Mouse (Mus musculus) liver, embryonic 14.5 days (tissue): Measurements from ENCODE around the gene Hal. TPM values are rescaled to one million over a fixed set of nuclear protein-coding genes. Genes with fewer than 3 reads are reported as not detected.

Experiments used
- ATAC-seq: fragments of 200-750 bp; cut with Nextera tagmentation; 2 replicates; pipeline ENCODE4 v1.8.0; 2017; ENCODE audit warnings: moderate number of reproducible peaks, mild to moderate bottlenecking, moderate library complexity; ENCODE audit not compliant: insufficient read depth
- DNase-seq, 3 experiments: peaks; one replicate each; pipeline ENCODE4 v3.0.0-alpha.2; 2012 to 2013; ENCODE audit warnings: low read depth in 3 of 3, low spot score in 3 of 3
- H3K27ac ChIP-seq: fragments of 300-500 bp; sonication (generic); 2 replicates; pipeline ENCODE4 v1.5.1; 2014; ENCODE audit warnings: moderate library complexity, mild to moderate bottlenecking, control low read depth, inconsistent platforms
- H3K27me3 ChIP-seq: fragments of 300-500 bp; sonication (generic); 2 replicates; pipeline ENCODE4 v1.6.1; 2014; ENCODE audit warnings: mild to moderate bottlenecking, low read length, moderate library complexity; ENCODE audit not compliant: control insufficient read depth, insufficient read depth
- H3K36me3 ChIP-seq: fragments of 300-500 bp; sonication (generic); replicated peaks from 2 replicates; pipeline ENCODE4 v1.6.1; 2014; ENCODE audit warnings: low read depth; ENCODE audit not compliant: control insufficient read depth, insufficient read depth
- H3K4me1 ChIP-seq, 2 experiments: fragments of 200-500 bp in 1 of 2; fragments of 300-500 bp in 1 of 2; sonication (generic) in 1 of 2; replicated peaks; 2 replicates each; pipeline ENCODE4 v1.6.1; 2012 to 2014; ENCODE audit warnings: antibody characterized with exemption in 1 of 2, inconsistent platforms in 1 of 2, low read length in 1 of 2; ENCODE audit not compliant: control insufficient read depth in 2 of 2, insufficient read depth in 2 of 2
- H3K4me2 ChIP-seq: fragments of 300-500 bp; sonication (generic); 2 replicates; pipeline ENCODE4 v1.6.1; 2014; ENCODE audit warnings: low read depth, mild to moderate bottlenecking, control low read depth, moderate library complexity
- H3K4me3 ChIP-seq, 2 experiments: fragments of 200-500 bp in 1 of 2; fragments of 300-500 bp in 1 of 2; sonication (generic) in 1 of 2; 2 replicates each; pipeline ENCODE4 v1.5.1; 2012 to 2014; ENCODE audit warnings: low read depth in 2 of 2, low read length in 2 of 2, mild to moderate bottlenecking in 2 of 2, control low read depth in 1 of 2, inconsistent platforms in 1 of 2, moderate library complexity in 1 of 2; ENCODE audit not compliant: insufficient read depth in 1 of 2
- H3K9ac ChIP-seq: fragments of 300-500 bp; sonication (generic); replicated peaks from 2 replicates; pipeline ENCODE4 v1.6.1; 2014; ENCODE audit warnings: mild to moderate bottlenecking, control low read depth, moderate library complexity
- H3K9me3 ChIP-seq: fragments of 300-500 bp; sonication (generic); 2 replicates; pipeline ENCODE4 v1.6.1; 2016; ENCODE audit warnings: low read length, mixed read lengths; ENCODE audit not compliant: control insufficient read depth
- CTCF ChIP-seq: IDR thresholded peaks from 2 replicates; pipeline ENCODE4 v1.5.1; 2016; ENCODE audit warnings: antibody characterized with exemption, low read depth, control low read depth
- EP300 ChIP-seq: IDR thresholded peaks from 2 replicates; pipeline ENCODE4 v1.6.1; 2016; ENCODE audit warnings: antibody characterized with exemption, low read depth
- WGBS: fragments of 180-500 bp; shearing (Covaris S2); extraction: QIAGEN DNeasy Blood & Tissue Kit; methylation state at CpG from one replicate; pipeline ENCODE4 v1.1.7; 2014; ENCODE audit not compliant: insufficient replicate concordance; 5-methylcytosine and 5-hydroxymethylcytosine counted together
- polyA plus RNA-seq, 2 experiments: library from polyadenylated mRNA; depleted of rRNA in 1 of 2; stranded (reverse) in 1 of 2; unstranded in 1 of 2; fragments of >200 nt; fragmentation: Nextera tagmentation in 1 of 2; extraction: Ambion mirVana in 1 of 2; gene quantifications; 2 replicates each; pipeline versions ENCODE4 v1.2.1 to v1.2.3; 2012 to 2014

Hal gene
- polyA plus RNA-seq, 2 experiments = 2.1 to 4.7 TPM

DNA sequence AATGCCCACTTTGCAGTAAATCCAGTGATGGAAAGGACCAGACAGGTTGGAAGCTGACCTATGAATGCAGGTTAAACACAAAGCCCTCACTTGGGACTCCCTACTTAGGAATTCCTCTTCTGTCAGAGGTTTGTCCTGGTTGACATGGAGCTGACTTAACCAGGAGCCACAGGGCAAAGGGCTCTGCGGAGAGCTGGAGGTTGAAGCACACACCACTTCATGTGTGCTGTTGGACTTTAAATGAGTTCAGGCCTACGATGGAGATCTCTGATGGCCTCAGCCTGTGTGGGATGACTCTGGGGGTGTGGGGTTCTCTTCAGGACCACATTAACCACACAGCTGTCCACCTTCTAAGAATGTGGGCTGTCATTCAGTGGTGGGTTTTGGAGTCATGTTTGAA lies 49.7 kb downstream of the Hal start:
- DNase-seq (no peak), ATAC-seq (no peak)
- Histone ChIP-seq H3K4me3 (no peak overlapping the region), H3K9ac (no peak overlapping the region), H3K27me3 (no peaks in the 10 kb centered on the region), H3K9me3 (no peaks in the 10 kb centered on the region), H3K4me1 (peaks cover 0 to 10% of the 10 kb centered on the region in 2 experiments; a peak in 2 of 4 replicates), H3K36me3 (no peaks in the 10 kb centered on the region), H3K27ac (no peak overlapping the region), H3K4me2 (no peak overlapping the region; the same call in 1 of the 2 replicates)
- 48% methylated on average over 2 of the region's 2 CpGs for WGBS
- TF ChIP-seq EP300 (no peak), CTCF (no peak)

- Histone ChIP-seq H3K4me1 (peaks cover 0 to 10% of the 10 kb centered on the region in 2 experiments; a peak in 2 of 4 replicates), H3K27ac (no peak overlapping the region), H3K9me3 (no peaks in the 10 kb centered on the region), H3K4me3 (no peak overlapping the region), H3K4me2 (peak overlapping the region; percentile 3; the same call in 1 of the 2 replicates), H3K9ac (no peak overlapping the region), H3K36me3 (no peaks in the 10 kb centered on the region), H3K27me3 (no peaks in the 10 kb centered on the region)
- ATAC-seq (no peak), DNase-seq (no peak)
- WGBS = 66% methylated on average over 6 of the region's 6 CpGs
- TF ChIP-seq EP300 (no peak), CTCF (no peak)
These were observed 50.2 kb downstream of the Hal start for GRCm38 (mm10) chr10:93538818-93539217.

DNA sequence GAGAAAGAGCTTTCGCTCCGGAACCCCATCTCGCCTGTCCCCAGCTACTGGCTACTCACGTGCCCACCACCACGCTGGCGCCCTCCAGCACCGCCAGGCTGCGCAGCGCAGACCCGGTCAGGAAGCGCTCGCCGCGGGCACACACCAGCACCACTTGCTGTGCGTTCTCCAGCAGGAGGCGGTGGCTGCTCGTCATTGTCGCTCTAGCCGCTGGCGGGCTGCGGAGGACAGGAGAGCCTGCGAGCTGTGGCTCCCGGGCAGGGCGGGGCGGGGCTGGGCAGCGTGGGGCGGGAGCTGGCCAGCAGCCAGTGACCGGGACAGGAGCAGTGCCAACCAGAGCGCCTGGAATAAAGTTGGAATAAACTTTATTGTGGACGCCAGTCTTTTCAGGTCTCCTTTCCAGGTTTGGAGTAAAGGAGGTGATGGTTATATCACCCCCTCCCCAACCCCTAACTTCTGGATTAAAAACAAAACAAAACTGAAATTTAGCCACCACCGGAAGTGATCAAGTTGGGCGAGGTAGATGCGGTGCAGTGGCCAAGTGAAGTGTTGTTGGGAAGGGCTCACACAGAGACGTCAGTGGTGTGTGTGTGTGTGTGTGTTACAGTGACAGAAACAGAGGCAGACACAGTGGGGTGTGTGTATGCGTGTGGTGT lies 51.3 kb downstream of the Hal start, which contains the start of gene Amdhd1:
Amdhd1 (minus strand) TSS at position 259 of the 656 bp plus-strand sequence.
- 2% methylated on average over 35 of the region's 35 CpGs for WGBS
- H3K27ac ChIP-seq = no peak within 1 kb of the TSS
- no peaks in the 10 kb centered on the region for H3K36me3 ChIP-seq
- H3K4me3 ChIP-seq = peak within 1 kb of the TSS; percentile 41 to 53
- peak within 1 kb of the TSS; percentile 65 for H3K4me2 ChIP-seq
- TF ChIP-seq EP300 (no peak), CTCF (peak; percentile 85)
- DNase-seq = peak; percentile 41 to 58 (median 45)
- H3K4me1 ChIP-seq = peaks cover 0 to 12% of the 10 kb centered on the region in 2 experiments; a peak in 2 of 4 replicates
- no peaks in the 10 kb centered on the region for H3K27me3 ChIP-seq
- peak within 1 kb of the TSS; percentile 19 for H3K9ac ChIP-seq
- ATAC-seq = peak; percentile 76
- H3K9me3 ChIP-seq = no peaks in the 10 kb centered on the region

GRCm38 (mm10) chr10:93540431-93541210 lies 52.1 kb downstream of the Hal start, which contains the start of gene Ccdc38:
Ccdc38 (plus strand) TSS chr10:93540632.
- Histone ChIP-seq H3K4me1 (peaks cover 0 to 11% of the 10 kb centered on the region in 2 experiments; a peak in 2 of 4 replicates), H3K4me2 (peak within 1 kb of the TSS; percentile 65), H3K36me3 (no peaks in the 10 kb centered on the region), H3K4me3 (peak within 1 kb of the TSS; percentile 41 to 53), H3K9me3 (no peaks in the 10 kb centered on the region), H3K27ac (no peak within 1 kb of the TSS), H3K9ac (peak within 1 kb of the TSS; percentile 19), H3K27me3 (no peaks in the 10 kb centered on the region)
- TF ChIP-seq CTCF = no peak
- TF ChIP-seq EP300 = no peak
- ATAC-seq (no peak), DNase-seq (no peak)
- WGBS = 54% methylated on average over 17 of the region's 17 CpGs

- Histone ChIP-seq H3K4me3 (no peak overlapping the region), H3K27ac (no peak overlapping the region), H3K9ac (no peak overlapping the region), H3K4me2 (no peak overlapping the region), H3K4me1 (peaks cover 0 to 11% of the 10 kb centered on the region in 2 experiments; a peak in 2 of 4 replicates), H3K9me3 (no peaks in the 10 kb centered on the region), H3K27me3 (no peaks in the 10 kb centered on the region), H3K36me3 (no peaks in the 10 kb centered on the region)
- DNase-seq (no peak), ATAC-seq (no peak)
- TF ChIP-seq CTCF (no peak), EP300 (no peak)
- WGBS = 47% methylated on average over 1 of the region's 1 CpGs
These were observed 53.0 kb downstream of the Hal start for GRCm38 (mm10) chr10:93541585-93541984.
